Comparison of ENCODE assay signal across 8 mouse cellular contexts in genomic region chr4:32238366-32238854, GRCm38 (mm10). TPM values are rescaled to one million over a fixed set of nuclear protein-coding genes. Genes with fewer than 3 reads are reported as not detected.
A peak's percentile ranks its signal among the peaks of the same experiment; 100 is the strongest.
DNase-seq lines count a peak whose midpoint lies in the region; ATAC-seq and TF ChIP-seq lines count a peak whose summit lies in the region.

Gene Bach2, plus strand, starts transcription at chr4:32238804.

- peaks cover 72% of the 10 kb centered on the region for H3K27me3 ChIP-seq in forebrain, embryonic 10.5 days (ENCODE audit: poor library complexity, severe bottlenecking)
- no peaks in the 10 kb centered on the region for H3K27me3 ChIP-seq in heart, embryonic 15.5 days
- H3K27me3 ChIP-seq in liver, embryonic 13.5 days, result peaks cover 85% of the 10 kb centered on the region
- no peaks in the 10 kb centered on the region for H3K27me3 ChIP-seq in neural tube, embryonic 11.5 days (ENCODE audit: control insufficient read depth, insufficient read depth, low read length)
- no peaks in the 10 kb centered on the region; the same call in 1 of the 2 replicates for H3K27me3 ChIP-seq in stomach, postnatal 0 days (ENCODE audit: control insufficient read depth, insufficient read depth, low read length)

- ATAC-seq in heart, embryonic 15.5 days (replicated peaks; ENCODE audit: insufficient number of reproducible peaks, insufficient read depth, low FRiP score, low read depth), result peak; percentile 65
- ATAC-seq in liver, embryonic 13.5 days (ENCODE audit: low read depth), result peak; percentile 84
- ATAC-seq in neural tube, embryonic 11.5 days (ENCODE audit: insufficient read depth, low FRiP score, low TSS enrichment), result peak; percentile 86
- peak; percentile 93 for ATAC-seq in stomach, postnatal 0 days (ENCODE audit: low FRiP score, low TSS enrichment)

- H3K36me3 ChIP-seq in forebrain, embryonic 10.5 days (replicated peaks), result no peaks in the 10 kb centered on the region
- H3K36me3 ChIP-seq in heart, embryonic 15.5 days, result no peaks in the 10 kb centered on the region
- no peaks in the 10 kb centered on the region for H3K36me3 ChIP-seq in liver, embryonic 13.5 days
- H3K36me3 ChIP-seq in neural tube, embryonic 11.5 days (ENCODE audit: control insufficient read depth, insufficient read depth, low read length), result no peaks in the 10 kb centered on the region
- no peaks in the 10 kb centered on the region for H3K36me3 ChIP-seq in stomach, postnatal 0 days (ENCODE audit: control insufficient read depth, insufficient read depth, low read length)

- H3K9me3 ChIP-seq in forebrain, embryonic 10.5 days, result no peaks in the 10 kb centered on the region
- no peaks in the 10 kb centered on the region for H3K9me3 ChIP-seq in heart, embryonic 15.5 days (replicated peaks)
- no peaks in the 10 kb centered on the region for H3K9me3 ChIP-seq in liver, embryonic 13.5 days (replicated peaks)
- H3K9me3 ChIP-seq in neural tube, embryonic 11.5 days (ENCODE audit: control insufficient read depth, low read length), result no peaks in the 10 kb centered on the region
- no peaks in the 10 kb centered on the region for H3K9me3 ChIP-seq in stomach, postnatal 0 days (ENCODE audit: control insufficient read depth, low read length)

- peak within 1 kb of the TSS; percentile 92 for H3K9ac ChIP-seq in heart, embryonic 15.5 days
- peak within 1 kb of the TSS; percentile 71 for H3K9ac ChIP-seq in liver, embryonic 13.5 days
- peak within 1 kb of the TSS; percentile 98 for H3K9ac ChIP-seq in neural tube, embryonic 11.5 days (ENCODE audit: low read length)
- H3K9ac ChIP-seq in stomach, postnatal 0 days (ENCODE audit: low read length), result peak within 1 kb of the TSS; percentile 95

- TF ChIP-seq CTCF in stomach, postnatal 0 days (IDR thresholded peaks at IDR 0.05; ENCODE audit: low read depth), result peak; percentile 55

- WGBS in forebrain, embryonic 10.5 days, result under 1% methylated on average over 66 of the region's 69 CpGs
- under 1% methylated on average over 68 of the region's 69 CpGs for WGBS in heart, embryonic 15.5 days
- WGBS in liver, embryonic 13.5 days (ENCODE audit: insufficient replicate concordance), result under 1% methylated on average over 53 of the region's 69 CpGs
- WGBS in neural tube, embryonic 11.5 days, result under 1% methylated on average over 49 of the region's 69 CpGs
- under 1% methylated on average over 59 of the region's 69 CpGs for WGBS in stomach, postnatal 0 days

- peak within 1 kb of the TSS; percentile 90 for H3K4me3 ChIP-seq in forebrain, embryonic 10.5 days
- peak within 1 kb of the TSS; percentile 86 for H3K4me3 ChIP-seq in heart, embryonic 15.5 days
- peak within 1 kb of the TSS; percentile 75 for H3K4me3 ChIP-seq in liver, embryonic 13.5 days (replicated peaks)
- peak within 1 kb of the TSS; percentile 94 for H3K4me3 ChIP-seq in neural tube, embryonic 11.5 days (ENCODE audit: low read depth, low read length)
- H3K4me3 ChIP-seq in stomach, postnatal 0 days (ENCODE audit: low read depth, low read length), result peak within 1 kb of the TSS; percentile 86

- no peak for TF ChIP-seq EP300 in stomach, postnatal 0 days (optimal IDR thresholded peaks at IDR 0.05)

- peak; percentile 94 for DNase-seq in CD4-positive helper T cell, adult 2 months (ENCODE audit: low read depth, low spot score)
- peak; percentile 97 for DNase-seq in brain, adult 2 months (ENCODE audit: low read depth, low spot score)
- DNase-seq in forebrain, embryonic 10.5 days (ENCODE audit: extremely low spot score, low spot score), result peak; percentile 91
- peak; percentile 92 for DNase-seq in kidney, postnatal 25 days
- DNase-seq in liver, embryonic 13.5 days, result peak; percentile 69
- peak; percentile 97 for DNase-seq in neural tube, embryonic 11.5 days (ENCODE audit: low spot score)
- DNase-seq in stomach, postnatal 0 days (ENCODE audit: low spot score), result peak; percentile 93

- peak within 1 kb of the TSS; percentile 96 for H3K27ac ChIP-seq in forebrain, embryonic 10.5 days
- H3K27ac ChIP-seq in heart, embryonic 15.5 days, result peak within 1 kb of the TSS; percentile 93
- peak within 1 kb of the TSS; percentile 59 for H3K27ac ChIP-seq in liver, embryonic 13.5 days
- H3K27ac ChIP-seq in neural tube, embryonic 11.5 days (ENCODE audit: low read depth, low read length), result peak within 1 kb of the TSS; percentile 100
- H3K27ac ChIP-seq in stomach, postnatal 0 days (replicated peaks), result peak within 1 kb of the TSS; percentile 94

- H3K4me1 ChIP-seq in forebrain, embryonic 10.5 days, result peaks cover 72% of the 10 kb centered on the region
- peaks cover 30% of the 10 kb centered on the region for H3K4me1 ChIP-seq in heart, embryonic 15.5 days (replicated peaks)
- peaks cover 27% of the 10 kb centered on the region for H3K4me1 ChIP-seq in liver, embryonic 13.5 days (replicated peaks)
- H3K4me1 ChIP-seq in neural tube, embryonic 11.5 days (ENCODE audit: control insufficient read depth, insufficient read depth, low read length), result peaks cover 24% of the 10 kb centered on the region
- no peaks in the 10 kb centered on the region for H3K4me1 ChIP-seq in stomach, postnatal 0 days (replicated peaks; ENCODE audit: control insufficient read depth, insufficient read depth)

- H3K4me2 ChIP-seq in heart, embryonic 15.5 days, result peak within 1 kb of the TSS; percentile 74
- peak within 1 kb of the TSS; percentile 97 for H3K4me2 ChIP-seq in liver, embryonic 13.5 days
- peak within 1 kb of the TSS; percentile 84 for H3K4me2 ChIP-seq in neural tube, embryonic 11.5 days (ENCODE audit: low read depth)
- peak within 1 kb of the TSS; percentile 95 for H3K4me2 ChIP-seq in stomach, postnatal 0 days (replicated peaks; ENCODE audit: low read depth)

RNA-seq across cellular contexts. Expression of gene Bach2, which starts in this region (rescaled TPM):
- polyA plus RNA-seq in forebrain, embryonic 10.5 days (2016; fragmentation: Nextera tagmentation; extraction: Ambion mirVana), result 7.1 and 7.3 TPM in 2 replicates
- 5.0 and 5.4 TPM in 2 replicates for polyA plus RNA-seq in heart, embryonic 15.5 days (2015; fragmentation: Nextera tagmentation; extraction: Ambion mirVana)
- 1.1 and 1.2 TPM in 2 replicates for polyA plus RNA-seq in liver, embryonic 13.5 days (2015; fragmentation: Nextera tagmentation; extraction: Ambion mirVana)
- polyA plus RNA-seq in neural tube, embryonic 11.5 days (2014; fragmentation: Nextera tagmentation; extraction: Ambion mirVana), result 27.3 and 29.9 TPM in 2 replicates
- polyA plus RNA-seq in stomach, postnatal 0 days (2015; fragmentation: Nextera tagmentation; extraction: Ambion mirVana), result 1.9 TPM in 2 replicates

Comparison
In these comparisons a context has a peak if more than half of its experiments do, and no peak if none do; other contexts are left out.
1. Peak in every context shown above with its lines: DNase-seq, ATAC-seq, H3K4me3 ChIP-seq and H3K27ac ChIP-seq.